Mouse (Mus musculus): ENCODE measurements at regions not wholly inside any gene's neighbourhood (a gene's known extent, or its start where the extent isn't known, plus 50 kb on each side); places are given as distances from the start of the nearest gene placed in this dataset.

DNA sequence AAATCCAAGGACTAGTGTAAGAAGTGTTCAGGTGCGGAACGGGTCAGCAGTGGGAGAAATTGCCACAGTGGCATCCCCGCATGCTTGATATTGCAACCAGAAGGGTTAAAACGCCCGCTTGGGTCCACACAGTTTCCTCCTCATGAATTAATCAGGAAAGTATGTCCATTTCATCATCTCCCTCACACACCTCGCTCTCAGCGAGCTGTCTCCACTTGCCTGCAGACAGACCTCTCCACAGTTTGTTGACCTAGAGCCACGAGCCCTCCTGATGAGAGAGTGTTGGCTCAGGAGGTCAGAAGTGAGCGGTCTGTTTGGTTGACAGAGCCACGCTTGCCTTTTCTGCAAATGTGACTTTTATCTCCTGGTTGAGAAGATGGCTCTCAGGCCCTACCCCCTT lies 132.9 kb upstream of the Slc38a2 start:
- no peak overlapping the region for H3K9ac ChIP-seq (ENCODE audit: control insufficient read depth, low read depth, low read length, poor library complexity, severe bottlenecking)
- no peak for DNase-seq (ENCODE audit: low read depth, low spot score)

GRCm38 (mm10) chr15:96831256-96831655 lies 131.7 kb upstream of the Slc38a2 start:
- Histone ChIP-seq H3K4me1 (ENCODE audit: control insufficient read depth in 1 of 2, insufficient read depth in 2 of 2, low read length in 2 of 2) (no peaks in the 10 kb centered on the region), H3K79me2 (ENCODE audit: control insufficient read depth, insufficient read depth, low read length, poor library complexity) (no peaks in the 10 kb centered on the region), H3K9me3 (replicated peaks; ENCODE audit: insufficient read depth, low read length) (no peaks in the 10 kb centered on the region), H3K9ac (ENCODE audit: control insufficient read depth, low read depth, low read length, poor library complexity, severe bottlenecking) (no peak overlapping the region), H3K4me3 (ENCODE audit: control insufficient read depth in 1 of 2, insufficient read depth in 1 of 2, low read depth in 2 of 2, low read length in 2 of 2) (no peak overlapping the region), H3K27ac (ENCODE audit: control insufficient read depth, low read depth, low read length) (no peak overlapping the region), H3K36me3 (ENCODE audit: control insufficient read depth in 1 of 2, insufficient read depth in 2 of 2, low read length in 2 of 2) (no peaks in the 10 kb centered on the region), H3K27me3 (ENCODE audit: control insufficient read depth in 1 of 2, insufficient read depth in 2 of 2, low read length in 2 of 2) (peaks cover 6 to 25% of the 10 kb centered on the region in 2 experiments)
- 0 out of 2 replicates have a peak, but pooled peaks have one; percentile 25 for TF ChIP-seq MAX (IDR thresholded peaks at IDR 0.05; ENCODE audit: low read length)
- TF ChIP-seq CTCF (IDR thresholded peaks at IDR 0.05 in 2 of 3, conservative IDR thresholded peaks at IDR 0.05 in 1 of 3; ENCODE audit: control insufficient read depth in 1 of 3, insufficient read depth in 1 of 3, low read depth in 2 of 3, low read length in 3 of 3, poor library complexity in 1 of 3, severe bottlenecking in 1 of 3), result no peak
- no peak for TF ChIP-seq KAT2A (conservative IDR thresholded peaks at IDR 0.05; ENCODE audit: low read depth, low read length)
- no peak for TF ChIP-seq UBTF (IDR thresholded peaks at IDR 0.05; ENCODE audit: borderline replicate concordance, insufficient read depth, low read depth, low read length)
- DNase-seq (ENCODE audit: low read depth, low spot score), result no peak

More for the DNA sequence above, 132.9 kb upstream of the Slc38a2 start:
- H3K27ac ChIP-seq (ENCODE audit: control insufficient read depth, low read depth, low read length), result no peak overlapping the region
- no peaks in the 10 kb centered on the region for H3K4me1 ChIP-seq (ENCODE audit: control insufficient read depth in 1 of 2, insufficient read depth in 2 of 2, low read length in 2 of 2)
- H3K9me3 ChIP-seq (replicated peaks; ENCODE audit: insufficient read depth, low read length), result no peaks in the 10 kb centered on the region
- H3K79me2 ChIP-seq (ENCODE audit: control insufficient read depth, insufficient read depth, low read length, poor library complexity), result no peaks in the 10 kb centered on the region
- H3K36me3 ChIP-seq (ENCODE audit: control insufficient read depth in 1 of 2, insufficient read depth in 2 of 2, low read length in 2 of 2), result no peaks in the 10 kb centered on the region
- H3K27me3 ChIP-seq (ENCODE audit: control insufficient read depth in 1 of 2, insufficient read depth in 2 of 2, low read length in 2 of 2), result peaks cover 6 to 25% of the 10 kb centered on the region in 2 experiments
- H3K4me3 ChIP-seq (ENCODE audit: control insufficient read depth in 1 of 2, insufficient read depth in 1 of 2, low read depth in 2 of 2, low read length in 2 of 2), result no peak overlapping the region
- TF ChIP-seq RAD21 (IDR thresholded peaks at IDR 0.05; ENCODE audit: low read depth, low read length) (no peak), E2F4 (IDR thresholded peaks at IDR 0.05; ENCODE audit: borderline replicate concordance, low read depth, low read length) (no peak)

GRCm38 (mm10) chr15:96830578-96830977 lies 131.0 kb upstream of the Slc38a2 start:
- peaks cover 8 to 22% of the 10 kb centered on the region in 2 experiments for H3K27me3 ChIP-seq (ENCODE audit: control insufficient read depth in 1 of 2, insufficient read depth in 2 of 2, low read length in 2 of 2)
- no peak for TF ChIP-seq EP300 (IDR thresholded peaks at IDR 0.05; ENCODE audit: low read depth in 1 of 2, low read length in 2 of 2)
- no peak for TF ChIP-seq GATA1 (IDR thresholded peaks at IDR 0.05; ENCODE audit: low read depth, low read length)
- TF ChIP-seq TCF12 (IDR thresholded peaks at IDR 0.05; ENCODE audit: low read depth, low read length), result no peak
- H3K9me3 ChIP-seq (replicated peaks; ENCODE audit: insufficient read depth, low read length), result no peaks in the 10 kb centered on the region
- H3K36me3 ChIP-seq (ENCODE audit: control insufficient read depth in 1 of 2, insufficient read depth in 2 of 2, low read length in 2 of 2), result no peaks in the 10 kb centered on the region
- H3K4me3 ChIP-seq (ENCODE audit: control insufficient read depth in 1 of 2, insufficient read depth in 1 of 2, low read depth in 2 of 2, low read length in 2 of 2), result no peak overlapping the region
- no peaks in the 10 kb centered on the region for H3K4me1 ChIP-seq (ENCODE audit: control insufficient read depth in 1 of 2, insufficient read depth in 2 of 2, low read length in 2 of 2)
- DNase-seq (ENCODE audit: low read depth, low spot score), result no peak
- H3K79me2 ChIP-seq (ENCODE audit: control insufficient read depth, insufficient read depth, low read length, poor library complexity), result no peaks in the 10 kb centered on the region
- H3K27ac ChIP-seq (ENCODE audit: control insufficient read depth, low read depth, low read length), result no peak overlapping the region
- H3K9ac ChIP-seq (ENCODE audit: control insufficient read depth, low read depth, low read length, poor library complexity, severe bottlenecking), result no peak overlapping the region

- Histone ChIP-seq H3K9ac (ENCODE audit: control insufficient read depth, low read depth, low read length, poor library complexity, severe bottlenecking) (no peak overlapping the region), H3K79me2 (ENCODE audit: control insufficient read depth, insufficient read depth, low read length, poor library complexity) (no peaks in the 10 kb centered on the region), H3K9me3 (replicated peaks; ENCODE audit: insufficient read depth, low read length) (no peaks in the 10 kb centered on the region), H3K36me3 (ENCODE audit: control insufficient read depth in 1 of 2, insufficient read depth in 2 of 2, low read length in 2 of 2) (no peaks in the 10 kb centered on the region), H3K4me3 (ENCODE audit: control insufficient read depth in 1 of 2, insufficient read depth in 1 of 2, low read depth in 2 of 2, low read length in 2 of 2) (no peak overlapping the region), H3K4me1 (ENCODE audit: control insufficient read depth in 1 of 2, insufficient read depth in 2 of 2, low read length in 2 of 2) (no peaks in the 10 kb centered on the region), H3K27me3 (ENCODE audit: control insufficient read depth in 1 of 2, insufficient read depth in 2 of 2, low read length in 2 of 2) (peaks cover 8 to 21% of the 10 kb centered on the region in 2 experiments), H3K27ac (ENCODE audit: control insufficient read depth, low read depth, low read length) (no peak overlapping the region)
- DNase-seq (ENCODE audit: low read depth, low spot score), result no peak
- TF ChIP-seq ZKSCAN1 (IDR thresholded peaks at IDR 0.05; ENCODE audit: low read depth, low read length), result no peak
- TF ChIP-seq MYC (IDR thresholded peaks at IDR 0.05; ENCODE audit: low read depth, low read length), result no peak
- no peak for TF ChIP-seq GATA1 (IDR thresholded peaks at IDR 0.05; ENCODE audit: low read depth, low read length)
- TF ChIP-seq EP300 (IDR thresholded peaks at IDR 0.05; ENCODE audit: low read depth in 1 of 2, low read length in 2 of 2), result no peak
- no peak for TF ChIP-seq UBTF (IDR thresholded peaks at IDR 0.05; ENCODE audit: borderline replicate concordance, insufficient read depth, low read depth, low read length)
- TF ChIP-seq SMC3 (IDR thresholded peaks at IDR 0.05; ENCODE audit: low read depth, low read length), result no peak
- TF ChIP-seq ELF1 (IDR thresholded peaks at IDR 0.05; ENCODE audit: low read depth, low read length), result no peak
- no peak for TF ChIP-seq CHD1 (IDR thresholded peaks at IDR 0.05; ENCODE audit: low read depth, low read length)
Measured at GRCm38 (mm10) chr15:96829941-96830340, 130.4 kb upstream of the Slc38a2 start.

Measured in MEL (cell line).